Mouse (Mus musculus): ENCODE results near the gene Magi2.
"Not testable (repeated sequence)": the region's sequence is repeated elsewhere in the genome, so short reads cannot be mapped to it uniquely, and the experiment has no call there.

GRCm38 (mm10) chr5:19404268-19404667 is 177.4 kb downstream of the Magi2 start:
- TF ChIP-seq CTCF, EP300 (IDR thresholded peaks at IDR 0.05): not testable (repeated sequence)

All from lung, postnatal 0 days (tissue).